Mouse (Mus musculus): ENCODE measurements around the gene Bcdin3d. TPM values are rescaled to one million over a fixed set of nuclear protein-coding genes. Genes with fewer than 3 reads are reported as not detected.

The Bcdin3d gene
- total RNA-seq, 1 experiment, result 36.1 TPM

GRCm38 (mm10) chr15:99456963-99457605 is 17.4 kb downstream of the Bcdin3d start:
- Histone ChIP-seq H3K9ac (ENCODE audit: insufficient read depth, low read depth, low read length, poor library complexity, severe bottlenecking) (peak overlapping the region; percentile 67), H3K4me1 (ENCODE audit: control insufficient read depth in 2 of 2, insufficient read depth in 2 of 2, low read length in 2 of 2, poor library complexity in 1 of 2) (peaks cover 2 to 17% of the 10 kb centered on the region in 2 experiments), H3K9me3 (ENCODE audit: control insufficient read depth, insufficient read depth, low read depth, low read length) (no peaks in the 10 kb centered on the region), H3K27ac (ENCODE audit: insufficient read depth, low read depth, low read length, poor library complexity, severe bottlenecking) (peak overlapping the region; percentile 29; the same call in 1 of the 2 replicates), H3K4me3 (ENCODE audit: insufficient read depth in 1 of 2, low read depth in 1 of 2, low read length in 2 of 2, poor library complexity in 1 of 2, severe bottlenecking in 1 of 2) (peak overlapping the region; percentile 91 to 100), H3K36me3 (ENCODE audit: control insufficient read depth, insufficient read depth, low read length, poor library complexity, severe bottlenecking) (no peaks in the 10 kb centered on the region)
- peak; percentile 62 for DNase-seq (ENCODE audit: low read depth, low spot score)
- in situ Hi-C loops (cut with MboI; ENCODE audit: low sequenced_read_pairs in 2 of 2, unreplicated experiment in 2 of 2), result no loop called here
- TF ChIP-seq HCFC1 (IDR thresholded peaks at IDR 0.05; ENCODE audit: borderline replicate concordance, insufficient read depth, low read length), result no peak
- no peak for TF ChIP-seq ZNF384 (IDR thresholded peaks at IDR 0.05; ENCODE audit: low read depth, low read length)
- no peak for TF ChIP-seq MAFK (IDR thresholded peaks at IDR 0.05; ENCODE audit: insufficient read depth, low read depth, low read length)
- TF ChIP-seq CHD2 (IDR thresholded peaks at IDR 0.05; ENCODE audit: low read depth, low read length), result no peak
- no peak for TF ChIP-seq ZC3H11A (IDR thresholded peaks at IDR 0.05; ENCODE audit: borderline replicate concordance, low read depth, low read length)

GRCm38 (mm10) chr15:99456338-99456962 is 18.1 kb downstream of the Bcdin3d start:
- H3K9ac ChIP-seq (ENCODE audit: insufficient read depth, low read depth, low read length, poor library complexity, severe bottlenecking), result peak overlapping the region; percentile 67
- no peak overlapping the region for H3K27ac ChIP-seq (ENCODE audit: insufficient read depth, low read depth, low read length, poor library complexity, severe bottlenecking)
- TF ChIP-seq CHD2 (IDR thresholded peaks at IDR 0.05; ENCODE audit: low read depth, low read length), result no peak
- TF ChIP-seq HCFC1 (IDR thresholded peaks at IDR 0.05; ENCODE audit: borderline replicate concordance, insufficient read depth, low read length), result no peak
- no peak for TF ChIP-seq MAFK (IDR thresholded peaks at IDR 0.05; ENCODE audit: insufficient read depth, low read depth, low read length)
- no peak for TF ChIP-seq ZNF384 (IDR thresholded peaks at IDR 0.05; ENCODE audit: low read depth, low read length)
- no peak for TF ChIP-seq ZC3H11A (IDR thresholded peaks at IDR 0.05; ENCODE audit: borderline replicate concordance, low read depth, low read length)
- peak overlapping the region; percentile 91 to 100 for H3K4me3 ChIP-seq (ENCODE audit: insufficient read depth in 1 of 2, low read depth in 1 of 2, low read length in 2 of 2, poor library complexity in 1 of 2, severe bottlenecking in 1 of 2)
- no peaks in the 10 kb centered on the region for H3K9me3 ChIP-seq (ENCODE audit: control insufficient read depth, insufficient read depth, low read depth, low read length)
- H3K36me3 ChIP-seq (ENCODE audit: control insufficient read depth, insufficient read depth, low read length, poor library complexity, severe bottlenecking), result no peaks in the 10 kb centered on the region
- peaks cover 2 to 17% of the 10 kb centered on the region in 2 experiments for H3K4me1 ChIP-seq (ENCODE audit: control insufficient read depth in 2 of 2, insufficient read depth in 2 of 2, low read length in 2 of 2, poor library complexity in 1 of 2)
- in situ Hi-C loops (cut with MboI; ENCODE audit: low sequenced_read_pairs in 2 of 2, unreplicated experiment in 2 of 2), result no loop called here
- no peak for DNase-seq (ENCODE audit: low read depth, low spot score)

- DNase-seq (ENCODE audit: low read depth, low spot score), result no peak
- TF ChIP-seq MAFK (IDR thresholded peaks at IDR 0.05; ENCODE audit: insufficient read depth, low read depth, low read length) (no peak), ZNF384 (IDR thresholded peaks at IDR 0.05; ENCODE audit: low read depth, low read length) (no peak), CHD2 (IDR thresholded peaks at IDR 0.05; ENCODE audit: low read depth, low read length) (no peak), HCFC1 (IDR thresholded peaks at IDR 0.05; ENCODE audit: borderline replicate concordance, insufficient read depth, low read length) (no peak), ZC3H11A (IDR thresholded peaks at IDR 0.05; ENCODE audit: borderline replicate concordance, low read depth, low read length) (no peak)
- Histone ChIP-seq H3K9ac (ENCODE audit: insufficient read depth, low read depth, low read length, poor library complexity, severe bottlenecking) (no peak overlapping the region), H3K9me3 (ENCODE audit: control insufficient read depth, insufficient read depth, low read depth, low read length) (no peaks in the 10 kb centered on the region), H3K4me1 (ENCODE audit: control insufficient read depth in 2 of 2, insufficient read depth in 2 of 2, low read length in 2 of 2, poor library complexity in 1 of 2) (peaks cover 2 to 17% of the 10 kb centered on the region in 2 experiments), H3K36me3 (ENCODE audit: control insufficient read depth, insufficient read depth, low read length, poor library complexity, severe bottlenecking) (no peaks in the 10 kb centered on the region), H3K27ac (ENCODE audit: insufficient read depth, low read depth, low read length, poor library complexity, severe bottlenecking) (no peak overlapping the region), H3K4me3 (ENCODE audit: insufficient read depth in 1 of 2, low read depth in 1 of 2, low read length in 2 of 2, poor library complexity in 1 of 2, severe bottlenecking in 1 of 2) (no peak overlapping the region)
- in situ Hi-C loops (cut with MboI; ENCODE audit: low sequenced_read_pairs in 2 of 2, unreplicated experiment in 2 of 2), result no loop called here
Observed at GRCm38 (mm10) chr15:99455415-99455814, 19.1 kb downstream of the Bcdin3d start.

GRCm38 (mm10) chr15:99454585-99455279 is 19.8 kb downstream of the Bcdin3d start:
- Histone ChIP-seq H3K9me3 (ENCODE audit: control insufficient read depth, insufficient read depth, low read depth, low read length) (no peaks in the 10 kb centered on the region), H3K4me1 (ENCODE audit: control insufficient read depth in 2 of 2, insufficient read depth in 2 of 2, low read length in 2 of 2, poor library complexity in 1 of 2) (peaks cover 2 to 17% of the 10 kb centered on the region in 2 experiments), H3K27ac (ENCODE audit: insufficient read depth, low read depth, low read length, poor library complexity, severe bottlenecking) (no peak overlapping the region), H3K9ac (ENCODE audit: insufficient read depth, low read depth, low read length, poor library complexity, severe bottlenecking) (no peak overlapping the region), H3K36me3 (ENCODE audit: control insufficient read depth, insufficient read depth, low read length, poor library complexity, severe bottlenecking) (no peaks in the 10 kb centered on the region), H3K4me3 (ENCODE audit: insufficient read depth in 1 of 2, low read depth in 1 of 2, low read length in 2 of 2, poor library complexity in 1 of 2, severe bottlenecking in 1 of 2) (no peak overlapping the region)
- no peak for TF ChIP-seq MAFK (IDR thresholded peaks at IDR 0.05; ENCODE audit: insufficient read depth, low read depth, low read length)
- TF ChIP-seq CHD2 (IDR thresholded peaks at IDR 0.05; ENCODE audit: low read depth, low read length), result no peak
- no peak for TF ChIP-seq HCFC1 (IDR thresholded peaks at IDR 0.05; ENCODE audit: borderline replicate concordance, insufficient read depth, low read length)
- TF ChIP-seq ZNF384 (IDR thresholded peaks at IDR 0.05; ENCODE audit: low read depth, low read length), result peak; percentile 55; the same call in 1 of the 2 replicates
- no peak for TF ChIP-seq ZC3H11A (IDR thresholded peaks at IDR 0.05; ENCODE audit: borderline replicate concordance, low read depth, low read length)
- in situ Hi-C loops (cut with MboI; ENCODE audit: low sequenced_read_pairs in 2 of 2, unreplicated experiment in 2 of 2), result no loop called here
- DNase-seq (ENCODE audit: low read depth, low spot score), result no peak
